Mouse (Mus musculus): Measurements from ENCODE around the gene Clic4.

DNA sequence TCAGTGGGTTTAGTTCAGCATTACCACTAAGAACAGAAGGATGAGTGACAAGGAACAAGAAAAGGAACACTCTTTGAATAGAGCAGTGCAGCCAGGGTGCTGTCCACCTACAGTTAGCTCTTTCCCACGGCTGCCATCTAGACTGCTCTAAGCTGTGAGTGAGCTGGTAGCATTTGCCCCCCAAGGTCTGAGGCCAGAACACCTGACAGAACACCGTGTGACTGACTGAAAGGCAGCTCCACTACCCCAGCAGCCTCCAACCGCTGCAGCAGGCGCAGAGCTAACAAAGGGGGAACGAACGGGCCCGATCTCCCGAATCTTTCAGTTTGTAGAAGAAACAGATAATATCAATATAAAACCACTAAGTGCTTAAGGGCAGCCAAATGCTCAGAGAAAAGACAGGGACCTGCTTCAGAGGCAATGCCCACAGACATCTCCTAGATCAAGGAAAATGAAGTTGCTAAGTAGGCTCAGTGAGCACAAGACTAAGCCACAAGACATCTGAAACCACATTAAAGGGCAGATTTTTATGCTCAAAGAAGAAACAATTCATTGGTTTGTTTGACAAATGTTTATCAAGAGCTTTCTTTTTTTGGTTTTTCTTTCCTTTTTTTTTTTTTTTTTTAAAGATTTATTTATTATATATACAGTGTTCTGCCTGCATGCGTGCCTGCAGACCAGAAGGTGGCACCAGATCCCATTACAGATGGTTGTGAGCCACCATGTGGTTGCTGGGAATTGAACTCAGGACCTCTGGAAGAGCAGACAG, 24.2 kb downstream of the Clic4 start:
- TF ChIP-seq CTCF (IDR thresholded peaks at IDR 0.05; ENCODE audit: control insufficient read depth, insufficient read depth, insufficient read length) (no peak), USF1 (IDR thresholded peaks at IDR 0.05; ENCODE audit: low read depth) (no peak)

All from C2C12 (cell line).